Mouse (Mus musculus): ENCODE measurements around the gene Ice2. TPM values are rescaled to one million over a fixed set of nuclear protein-coding genes. Genes with fewer than 3 reads are reported as not detected.
A peak's percentile ranks its signal among the peaks of the same experiment; 100 is the strongest.

Gene Ice2
- total and polyA plus RNA-seq, 3 experiments = 11.6 to 14.6 TPM; not detected in 1

DNA sequence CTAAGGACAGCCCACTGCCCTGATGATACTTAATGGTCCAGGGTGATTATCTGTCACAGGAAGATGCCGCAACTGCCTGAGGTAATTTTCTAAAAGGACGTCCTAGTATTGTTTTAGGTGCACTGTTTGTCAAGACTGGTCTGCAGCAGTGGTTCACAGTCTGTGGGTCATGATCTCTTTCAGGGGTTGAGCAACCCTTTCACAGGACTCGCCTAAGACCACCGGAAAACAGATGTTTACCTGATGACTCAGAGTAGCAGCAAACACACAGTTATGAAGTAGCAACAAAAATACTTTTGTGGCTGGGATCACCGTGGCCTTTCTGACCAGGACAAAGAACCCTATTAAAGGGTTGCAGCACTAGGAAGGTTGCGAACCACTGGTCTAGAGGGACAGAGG lies 80.1 kb downstream of the Ice2 start:
- Histone ChIP-seq H3K79me2 (ENCODE audit: control insufficient read depth, insufficient read depth, low read length, poor library complexity) (no peaks in the 10 kb centered on the region), H3K27ac (ENCODE audit: control insufficient read depth, low read depth, low read length) (no peak overlapping the region), H3K4me1 (ENCODE audit: control insufficient read depth in 1 of 2, insufficient read depth in 2 of 2, low read length in 2 of 2) (no peaks in the 10 kb centered on the region), H3K9me3 (replicated peaks; ENCODE audit: insufficient read depth, low read length) (no peaks in the 10 kb centered on the region), H3K9ac (ENCODE audit: control insufficient read depth, low read depth, low read length, poor library complexity, severe bottlenecking) (no peak overlapping the region), H3K4me3 (ENCODE audit: control insufficient read depth in 1 of 2, insufficient read depth in 1 of 2, low read depth in 2 of 2, low read length in 2 of 2) (no peak overlapping the region), H3K27me3 (ENCODE audit: control insufficient read depth in 1 of 2, insufficient read depth in 2 of 2, low read length in 2 of 2) (no peaks in the 10 kb centered on the region), H3K36me3 (ENCODE audit: control insufficient read depth in 1 of 2, insufficient read depth in 2 of 2, low read length in 2 of 2) (peaks cover 0 to 2% of the 10 kb centered on the region in 2 experiments; a peak in 1 of 4 replicates)
- TF ChIP-seq E2F4 (IDR thresholded peaks at IDR 0.05; ENCODE audit: borderline replicate concordance, low read depth, low read length) (no peak), EP300 (IDR thresholded peaks at IDR 0.05; ENCODE audit: low read depth in 1 of 2, low read length in 2 of 2) (no peak), SMC3 (IDR thresholded peaks at IDR 0.05; ENCODE audit: low read depth, low read length) (no peak), NELFE (IDR thresholded peaks at IDR 0.05; ENCODE audit: low read depth, low read length) (no peak), ETS1 (IDR thresholded peaks at IDR 0.05; ENCODE audit: low read depth, low read length) (no peak), RCOR1 (IDR thresholded peaks at IDR 0.05; ENCODE audit: low read depth, low read length) (no peak), ZMIZ1 (IDR thresholded peaks at IDR 0.05; ENCODE audit: low read depth, low read length) (no peak), TAL1 (IDR thresholded peaks at IDR 0.05; ENCODE audit: low read length) (no peak), MAFK (IDR thresholded peaks at IDR 0.05; ENCODE audit: borderline replicate concordance, low read depth, low read length) (no peak), MAX (IDR thresholded peaks at IDR 0.05; ENCODE audit: low read length) (no peak), MXI1 (IDR thresholded peaks at IDR 0.05; ENCODE audit: low read depth, low read length) (no peak), BHLHE40 (IDR thresholded peaks at IDR 0.05; ENCODE audit: borderline replicate concordance, low read depth, low read length) (no peak), MAZ (IDR thresholded peaks at IDR 0.05; ENCODE audit: low read depth, low read length) (no peak), POLR2AphosphoS2 (IDR thresholded peaks at IDR 0.05; ENCODE audit: low read length) (no peak)
- no peak for DNase-seq (ENCODE audit: low read depth, low spot score)

- Histone ChIP-seq H3K9me3 (replicated peaks; ENCODE audit: insufficient read depth, low read length) (no peaks in the 10 kb centered on the region), H3K9ac (ENCODE audit: control insufficient read depth, low read depth, low read length, poor library complexity, severe bottlenecking) (no peak overlapping the region), H3K4me1 (ENCODE audit: control insufficient read depth in 1 of 2, insufficient read depth in 2 of 2, low read length in 2 of 2) (no peaks in the 10 kb centered on the region), H3K36me3 (ENCODE audit: control insufficient read depth in 1 of 2, insufficient read depth in 2 of 2, low read length in 2 of 2) (peaks cover 0 to 2% of the 10 kb centered on the region in 2 experiments; a peak in 1 of 4 replicates), H3K27ac (ENCODE audit: control insufficient read depth, low read depth, low read length) (no peak overlapping the region), H3K27me3 (ENCODE audit: control insufficient read depth in 1 of 2, insufficient read depth in 2 of 2, low read length in 2 of 2) (no peaks in the 10 kb centered on the region), H3K79me2 (ENCODE audit: control insufficient read depth, insufficient read depth, low read length, poor library complexity) (no peaks in the 10 kb centered on the region), H3K4me3 (ENCODE audit: control insufficient read depth in 1 of 2, insufficient read depth in 1 of 2, low read depth in 2 of 2, low read length in 2 of 2) (no peak overlapping the region)
- TF ChIP-seq MEF2A (IDR thresholded peaks at IDR 0.05; ENCODE audit: extremely low read depth, insufficient replicate concordance, low read depth, low read length, poor library complexity, severe bottlenecking) = no peak
- no peak for TF ChIP-seq MYB (IDR thresholded peaks at IDR 0.05; ENCODE audit: low read depth, low read length)
- TF ChIP-seq ZC3H11A (IDR thresholded peaks at IDR 0.05; ENCODE audit: low read depth, low read length) = peak; percentile 84
- peak; percentile 93 for TF ChIP-seq RAD21 (IDR thresholded peaks at IDR 0.05; ENCODE audit: low read depth, low read length)
- peak; percentile 96 for TF ChIP-seq SMC3 (IDR thresholded peaks at IDR 0.05; ENCODE audit: low read depth, low read length)
- peak; percentile 67 to 95 (median 71) for TF ChIP-seq CTCF (IDR thresholded peaks at IDR 0.05 in 2 of 3, conservative IDR thresholded peaks at IDR 0.05 in 1 of 3; ENCODE audit: control insufficient read depth in 1 of 3, insufficient read depth in 1 of 3, low read depth in 2 of 3, low read length in 3 of 3, poor library complexity in 1 of 3, severe bottlenecking in 1 of 3)
- peak; percentile 84 for DNase-seq (ENCODE audit: low read depth, low spot score)
Observed at GRCm38 (mm10) chr9:69480344-69480743, 82.6 kb downstream of the Ice2 start.

Other genes starting within 250 kb of the Ice2 start
- gene Anxa2, start 55.7 kb downstream of the Ice2 start, total RNA-seq (2012; rRNA removed) = 33.9 and 147 TPM in 2 replicates
- gene Anxa2, start 55.7 kb downstream of the Ice2 start, polyA plus RNA-seq (2012; ENCODE audit: insufficient read depth in 1 of 2, insufficient read length in 2 of 2, low read depth in 1 of 2, low replicate concordance in 2 of 2, missing spikeins in 1 of 2) = 100 to 1,000 TPM in 1 of 2 experiments, not detected in 1; 190 TPM

All from MEL (cell line).